Mouse (Mus musculus): ENCODE measurements at regions not wholly inside any gene's neighbourhood (a gene's known extent, or its start where the extent isn't known, plus 50 kb on each side); places are given as distances from the start of the nearest gene placed in this dataset.
"Not testable (repeated sequence)": the region's sequence is repeated elsewhere in the genome, so short reads cannot be mapped to it uniquely, and the experiment has no call there.

- DNase-seq (ENCODE audit: low spot score in 2 of 2) = no peak
These were observed 128.9 kb upstream of the Gm527 start for GRCm38 (mm10) chr12:64788761-64789160.

- not testable (repeated sequence) for DNase-seq (ENCODE audit: low spot score in 2 of 2)
These were observed 109.2 kb upstream of the Gm527 start for GRCm38 (mm10) chr12:64808492-64808891.

DNA sequence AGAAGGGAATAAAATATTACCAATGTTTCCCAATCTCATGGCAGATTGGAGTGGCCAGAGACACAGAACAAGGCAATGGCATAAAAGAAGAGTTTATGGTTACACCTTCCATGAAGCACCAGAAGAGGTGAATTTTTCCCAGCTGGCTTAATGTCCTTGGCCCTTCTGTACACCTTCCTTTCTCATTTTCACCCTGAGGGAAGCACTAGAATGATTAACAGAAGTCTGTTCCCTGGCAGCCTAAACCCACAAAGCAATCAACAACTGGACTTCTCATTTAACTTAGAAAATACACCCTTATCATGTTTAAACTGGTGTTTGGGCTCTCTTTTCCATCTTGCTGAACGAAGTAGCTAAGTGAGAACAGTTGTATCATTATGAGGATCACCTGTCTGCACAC, 107.6 kb upstream of the Gm527 start:
- DNase-seq (ENCODE audit: low spot score in 2 of 2) = no peak

DNA sequence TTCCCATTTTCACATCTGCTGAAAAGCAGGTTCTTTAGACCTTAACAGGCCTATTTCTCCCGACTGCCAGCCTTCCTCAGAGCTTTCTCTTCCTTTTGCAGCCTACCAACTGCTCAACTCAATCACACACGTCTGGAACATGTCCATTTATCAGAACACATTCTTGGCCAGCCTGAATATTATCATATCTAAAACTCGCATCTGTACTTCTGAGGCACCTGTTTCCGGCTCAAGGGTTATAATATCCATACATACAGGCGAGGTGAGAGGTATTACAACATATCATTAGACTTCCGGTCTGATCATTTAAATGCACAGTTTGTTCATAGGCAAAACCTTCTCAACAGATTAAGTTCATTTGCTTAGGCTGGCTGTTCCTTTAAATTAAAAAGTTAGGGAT, 101.8 kb upstream of the Gm527 start:
- DNase-seq (ENCODE audit: low spot score in 2 of 2) = no peak

DNA sequence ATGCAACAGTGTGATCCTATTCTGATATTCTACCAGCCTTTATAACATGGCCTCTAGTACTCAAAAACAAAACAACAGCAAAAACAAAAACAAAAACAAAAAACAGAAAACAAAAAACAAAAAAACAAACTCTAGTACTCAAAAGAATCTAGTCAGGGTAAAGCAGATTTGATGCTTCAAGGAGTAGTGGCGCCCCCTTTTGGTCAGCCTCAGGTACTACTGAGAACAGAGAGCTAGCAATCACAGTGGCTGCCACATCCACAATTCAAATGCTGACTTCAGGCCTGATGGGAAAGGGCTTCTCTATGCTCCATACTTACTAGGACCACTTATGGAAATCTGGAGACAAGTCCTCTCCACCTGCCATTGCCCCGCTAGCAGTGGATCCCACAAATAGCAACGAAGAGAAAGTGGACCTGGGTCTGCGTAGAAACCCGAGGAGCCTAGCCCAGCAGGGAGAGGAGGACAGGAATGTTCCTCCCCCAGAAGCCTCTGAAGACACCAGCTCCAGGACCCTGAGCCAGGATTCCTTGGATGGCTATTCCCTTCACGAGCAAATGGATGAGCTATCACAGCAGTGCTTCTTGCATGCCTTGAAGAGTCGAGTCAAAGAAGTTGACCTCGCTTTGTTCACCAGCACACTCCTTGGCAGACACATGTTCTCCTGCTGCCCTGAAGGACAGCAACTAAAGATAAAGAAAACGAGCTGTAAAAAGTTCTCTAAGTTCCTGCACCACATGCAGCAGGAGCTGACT, 100.5 kb upstream of the Gm527 start:
- DNase-seq (ENCODE audit: low spot score in 2 of 2) = no peak

DNA sequence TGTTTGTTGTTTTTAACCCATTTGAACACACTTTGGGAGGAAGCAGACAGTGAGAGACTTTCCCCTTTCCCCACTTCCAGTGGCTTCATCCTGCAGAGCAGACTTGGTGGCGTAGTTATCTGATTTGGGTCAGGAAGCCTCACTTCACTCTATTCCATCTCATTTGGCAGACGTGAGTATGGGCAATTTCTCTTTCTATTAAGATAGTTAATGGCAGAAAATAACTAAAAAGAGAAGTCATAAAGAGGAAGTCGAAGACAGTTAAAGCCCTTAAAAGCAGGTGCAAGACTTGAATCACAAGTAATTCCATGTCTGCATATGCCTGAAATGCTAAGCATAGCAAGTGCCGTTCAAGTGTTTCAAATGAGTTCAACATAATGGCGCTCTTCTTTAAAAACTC, 97.0 kb upstream of the Gm527 start:
- no peak for DNase-seq (ENCODE audit: low spot score in 2 of 2)

- DNase-seq (ENCODE audit: low spot score in 2 of 2) = no peak
These were observed 88.0 kb upstream of the Gm527 start for GRCm38 (mm10) chr12:64829662-64830249.

- no peak for DNase-seq (ENCODE audit: low spot score in 2 of 2)
These were observed 85.2 kb upstream of the Gm527 start for GRCm38 (mm10) chr12:64832313-64833151.

DNA sequence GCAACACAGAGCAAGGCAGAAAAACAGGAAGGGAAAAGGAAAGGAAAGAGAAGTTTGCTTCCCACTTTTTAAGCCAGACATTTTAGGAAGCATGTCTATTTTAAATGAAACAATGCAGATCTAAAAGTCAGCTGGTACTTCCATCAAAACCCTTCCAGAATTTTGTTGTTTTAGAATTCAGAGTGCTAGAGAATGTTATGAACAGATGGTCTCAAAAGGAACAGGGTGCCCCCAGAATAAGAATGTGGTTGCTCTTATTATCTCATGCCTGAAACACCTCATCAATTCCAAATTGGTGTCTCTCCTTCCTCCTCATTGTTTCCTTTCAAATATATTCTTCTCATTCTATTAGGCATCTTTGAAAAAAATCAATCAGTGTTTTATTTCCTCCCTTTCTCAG, 60.0 kb upstream of the Gm527 start:
- DNase-seq (ENCODE audit: low spot score in 2 of 2) = peak in 1 of 2 experiments; percentile 5
